Mouse (Mus musculus): ENCODE data around the gene Smg9.

DNA sequence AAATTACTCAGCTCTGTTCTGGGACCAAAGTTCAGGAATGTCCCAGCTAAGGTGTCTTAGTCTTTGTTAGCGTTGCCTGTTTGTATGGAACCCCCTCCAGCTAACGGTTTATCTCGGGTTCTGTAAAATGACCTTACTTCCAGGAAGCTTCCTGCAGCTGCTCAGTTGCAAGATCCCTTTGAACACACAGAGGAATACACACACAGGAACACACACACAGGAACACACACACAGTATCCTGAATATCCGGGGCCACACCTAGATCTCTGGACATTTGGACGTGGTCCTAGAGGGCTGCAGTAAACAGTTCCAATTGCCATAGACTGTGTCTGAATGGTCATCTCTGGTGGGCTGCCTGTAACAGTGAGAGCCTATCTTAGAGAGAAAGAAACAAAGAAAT is 56.3 kb downstream of the Smg9 start:
- no peak for TF ChIP-seq GABPA (IDR thresholded peaks at IDR 0.05; ENCODE audit: low read depth, low read length)
- TF ChIP-seq RCOR1 (IDR thresholded peaks at IDR 0.05; ENCODE audit: low read depth, low read length): no peak
- TF ChIP-seq CTCF (IDR thresholded peaks at IDR 0.05 in 2 of 3, conservative IDR thresholded peaks at IDR 0.05 in 1 of 3; ENCODE audit: control insufficient read depth in 1 of 3, insufficient read depth in 1 of 3, low read depth in 2 of 3, low read length in 3 of 3, poor library complexity in 1 of 3, severe bottlenecking in 1 of 3): no peak
- no peak for TF ChIP-seq UBTF (IDR thresholded peaks at IDR 0.05; ENCODE audit: borderline replicate concordance, insufficient read depth, low read depth, low read length)
- no peak for TF ChIP-seq ETS1 (IDR thresholded peaks at IDR 0.05; ENCODE audit: low read depth, low read length)
- TF ChIP-seq E2F4 (IDR thresholded peaks at IDR 0.05; ENCODE audit: borderline replicate concordance, low read depth, low read length): no peak
- no peak for TF ChIP-seq POLR2A (IDR thresholded peaks at IDR 0.05; ENCODE audit: control insufficient read depth in 1 of 2, insufficient read depth in 1 of 2, low read depth in 1 of 2, low read length in 2 of 2, poor library complexity in 1 of 2)
- TF ChIP-seq CHD2 (IDR thresholded peaks at IDR 0.05; ENCODE audit: low read length): no peak
- no peak for TF ChIP-seq EP300 (IDR thresholded peaks at IDR 0.05; ENCODE audit: low read depth in 1 of 2, low read length in 2 of 2)
- no peak for TF ChIP-seq USF1 (IDR thresholded peaks at IDR 0.05; ENCODE audit: low read depth, low read length)
- no peak for TF ChIP-seq MEF2A (IDR thresholded peaks at IDR 0.05; ENCODE audit: extremely low read depth, insufficient replicate concordance, low read depth, low read length, poor library complexity, severe bottlenecking)
- no peak for TF ChIP-seq POLR2AphosphoS5 (IDR thresholded peaks at IDR 0.05; ENCODE audit: borderline replicate concordance, low read depth, low read length)
- TF ChIP-seq NRF1 (IDR thresholded peaks at IDR 0.05; ENCODE audit: insufficient read depth, low read depth, low read length, poor library complexity, severe bottlenecking): no peak
- no peak for TF ChIP-seq ZMIZ1 (IDR thresholded peaks at IDR 0.05; ENCODE audit: low read depth, low read length)
